Mouse (Mus musculus): ENCODE measurements around the gene Sephs2.

GRCm38 (mm10) chr7:127297586-127298193 lies 23.8 kb upstream of the Sephs2 start:
- TF ChIP-seq CTCF (IDR thresholded peaks at IDR 0.05; ENCODE audit: borderline replicate concordance, insufficient read depth, low read length) = no peak
- TF ChIP-seq POLR2A (IDR thresholded peaks at IDR 0.05; ENCODE audit: low read depth, low read length) = no peak
